Comparison of ENCODE assay signal across 10 mouse cellular contexts in genomic region chr14:14070541-14071315, GRCm38 (mm10). TPM values are rescaled to one million over a fixed set of nuclear protein-coding genes. Genes with fewer than 3 reads are reported as not detected.
DNase-seq lines count a peak whose midpoint lies in the region; ATAC-seq lines count a peak whose summit lies in the region.
"Had no signal": no experiment of that assay in that cellular context is flagged by ENCODE, and none has a peak within 500 bp of the region (broad histone marks: within the 10 kb centered on the region; RNA-seq: fewer than 3 reads in every experiment).

No protein-coding gene starts in this region.

- peak overlapping the region; percentile 76 for H3K27ac ChIP-seq in forebrain, embryonic 13.5 days
- H3K27ac ChIP-seq in midbrain, embryonic 14.5 days (replicated peaks; ENCODE audit: low read depth, low read length), result peak overlapping the region; percentile 63

- H3K27me3 ChIP-seq in forebrain, embryonic 13.5 days, result no peaks in the 10 kb centered on the region
- H3K27me3 ChIP-seq in midbrain, embryonic 14.5 days (ENCODE audit: control insufficient read depth, insufficient read depth, low read length), result no peaks in the 10 kb centered on the region

- H3K4me1 ChIP-seq in forebrain, embryonic 13.5 days, result peaks cover 52% of the 10 kb centered on the region
- peaks cover 30% of the 10 kb centered on the region for H3K4me1 ChIP-seq in midbrain, embryonic 14.5 days (ENCODE audit: control insufficient read depth, insufficient read depth, low read length)

- no peak overlapping the region for H3K4me3 ChIP-seq in forebrain, embryonic 13.5 days
- H3K4me3 ChIP-seq in midbrain, embryonic 14.5 days (replicated peaks; ENCODE audit: low read depth, low read length), result no peak overlapping the region

- H3K9ac ChIP-seq in forebrain, embryonic 13.5 days, result peak overlapping the region; percentile 8; the same call in 1 of the 2 replicates
- no peak overlapping the region for H3K9ac ChIP-seq in midbrain, embryonic 14.5 days (replicated peaks; ENCODE audit: low read length)

- H3K9me3 ChIP-seq in forebrain, embryonic 13.5 days (replicated peaks), result no peaks in the 10 kb centered on the region
- no peaks in the 10 kb centered on the region for H3K9me3 ChIP-seq in midbrain, embryonic 14.5 days (ENCODE audit: control insufficient read depth, low read length)

- peak; percentile 32; the same call in 1 of the 2 replicates for ATAC-seq in frontal cortex, adult (ENCODE audit: low TSS enrichment)
- ATAC-seq in forebrain, embryonic 13.5 days, result peak; percentile 86
- peak; percentile 84 for ATAC-seq in midbrain, embryonic 14.5 days (ENCODE audit: low FRiP score, low TSS enrichment)

- 4% methylated on average over 6 of the region's 6 CpGs for WGBS in forebrain, embryonic 13.5 days
- 2% methylated on average over 6 of the region's 6 CpGs for WGBS in midbrain, embryonic 14.5 days

- H3K36me3 ChIP-seq in forebrain, embryonic 13.5 days (ENCODE audit: poor library complexity, severe bottlenecking), result peaks cover 3% of the 10 kb centered on the region; the same call in 1 of the 2 replicates
- H3K36me3 ChIP-seq in midbrain, embryonic 14.5 days (ENCODE audit: control insufficient read depth, insufficient read depth, low read length), result no peaks in the 10 kb centered on the region

- H3K4me2 ChIP-seq in forebrain, embryonic 13.5 days, result peak overlapping the region; percentile 24
- H3K4me2 ChIP-seq in midbrain, embryonic 14.5 days (ENCODE audit: low read length), result peak overlapping the region; percentile 17; the same call in 1 of the 2 replicates

- DNase-seq in frontal cortex, postnatal 25 days (ENCODE audit: low spot score in 2 of 2), result no peak
- peak; percentile 78 for DNase-seq in Muller cell, postnatal 12 days (ENCODE audit: inconsistent ontology term)
- peak; percentile 77 for DNase-seq in midbrain, embryonic 14.5 days
- DNase-seq in spleen, postnatal 14 days (ENCODE audit: low spot score in 2 of 2), result no peak
- no peak for DNase-seq in spleen, postnatal 4 days (ENCODE audit: low spot score in 2 of 2)
- DNase-seq in layer of hippocampus, adult 18-20 months (ENCODE audit: low spot score in 2 of 2), result no peak
- DNase-seq: cerebellum, adult 8-10 months; gastrocnemius, postnatal 25 days had no signal

RNA-seq across cellular contexts. Expression of gene Psmd6, which starts 50.1 kb away (rescaled TPM):
- polyA plus RNA-seq in forebrain, embryonic 13.5 days (2015; fragmentation: Nextera tagmentation; extraction: Ambion mirVana), result 308 and 313 TPM in 2 replicates
- polyA plus RNA-seq in midbrain, embryonic 14.5 days (2014; fragmentation: Nextera tagmentation; extraction: Ambion mirVana), result 240 and 278 TPM in 2 replicates
- total RNA-seq in layer of hippocampus, adult 18-20 months (2021), result 100 to 1,000 TPM; 121 to 122 TPM

Comparison
In these comparisons a context has a peak if more than half of its experiments do, and no peak if none do; other contexts are left out.
1. ATAC-seq: peak in every context shown above with its lines; median percentile 86 in forebrain, embryonic 13.5 days; 84 in midbrain, embryonic 14.5 days; 32 in frontal cortex, adult.
2. DNase-seq: peak in Muller cell, postnatal 12 days (single experiment) and midbrain, embryonic 14.5 days (single experiment); none in frontal cortex, postnatal 25 days (0 of 2), spleen, postnatal 14 days (0 of 2), spleen, postnatal 4 days (0 of 2) and layer of hippocampus, adult 18-20 months (0 of 2).